Mouse (Mus musculus) liver, postnatal 0 days (tissue): Measurements from ENCODE around the gene Tnni3k.

ENCODE experiments used
- CTCF ChIP-seq: sonication (generic); IDR thresholded peaks from 2 replicates; pipeline ENCODE4 v1.5.1; 2016; ENCODE audit warnings: antibody characterized with exemption, low read depth
- EP300 ChIP-seq: IDR thresholded peaks from 2 replicates; pipeline ENCODE4 v1.6.1; 2016; ENCODE audit warnings: antibody characterized with exemption, low read depth, mild to moderate bottlenecking

DNA sequence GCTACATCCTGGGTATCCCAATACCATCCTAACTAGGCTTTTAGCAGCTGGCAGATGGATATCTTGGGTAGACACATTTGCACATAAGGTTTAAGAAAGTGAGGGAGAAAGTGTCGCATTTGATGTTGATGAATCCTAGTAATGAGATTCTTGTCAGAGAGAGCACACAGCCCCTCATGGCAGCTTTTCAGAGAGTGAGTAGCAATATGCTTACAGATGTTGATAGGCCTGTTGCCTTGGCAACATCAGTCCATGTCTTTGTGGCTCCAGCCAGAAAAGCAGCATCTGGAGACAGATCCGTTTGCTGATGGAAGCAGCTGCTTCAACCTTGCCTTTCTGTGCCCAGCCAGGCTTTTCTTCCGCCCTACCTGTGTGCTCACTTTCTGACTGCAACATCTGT lies 93.9 kb downstream of the Tnni3k start:
- no peak for TF ChIP-seq CTCF
- TF ChIP-seq EP300, result no peak
